Mouse (Mus musculus) left cerebral cortex, postnatal 14 days (tissue): Measurements from ENCODE around the gene Ddah2. TPM values are rescaled to one million over a fixed set of nuclear protein-coding genes. Genes with fewer than 3 reads are reported as not detected.

ENCODE experiments used
- DNase-seq, 2 experiments: peaks; one replicate each; pipeline ENCODE4 v3.0.0; 2021 to 2022; ENCODE audit warnings: low spot score in 2 of 2, mixed read lengths in 1 of 2
- intact Hi-C: fragments of 180-260 bp; cut with DNase I; formaldehyde crosslinking; loops from one replicate; pipeline ENCODE4 v1.15.1; 2025
- total RNA-seq, 2 experiments: library from RNA; stranded (reverse); gene quantifications; 2 replicates each; pipeline ENCODE4 v1.2.3; 2021

Ddah2 gene
- total RNA-seq, 2 experiments from 2014 or later = 16.9 to 19.4 TPM

GRCm38 (mm10) chr17:35068213-35068914 lies 9.5 kb downstream of the Ddah2 start:
- no peak for DNase-seq
- intact Hi-C loops = no loop called here

- DNase-seq = no peak
- intact Hi-C loops = no loop called here
These were observed 11.9 kb downstream of the Ddah2 start for GRCm38 (mm10) chr17:35070556-35071229.

- DNase-seq = no peak
- intact Hi-C loops = no loop called here
These were observed 12.6 kb downstream of the Ddah2 start for GRCm38 (mm10) chr17:35071454-35071853.

- DNase-seq = no peak
- intact Hi-C loops = no loop called here
These were observed 15.3 kb downstream of the Ddah2 start for GRCm38 (mm10) chr17:35074097-35074496.

GRCm38 (mm10) chr17:35076507-35077176 lies 17.8 kb downstream of the Ddah2 start, which contains the start of gene Ly6g6e:
Gene Ly6g6e (plus strand): TSS chr17:35076902.
- intact Hi-C loops = no loop called here

GRCm38 (mm10) chr17:35077285-35077684 lies 18.4 kb downstream of the Ddah2 start:
- DNase-seq = no peak
- intact Hi-C loops = no loop called here

More at GRCm38 (mm10) chr17:35076507-35077176, 17.8 kb downstream of the Ddah2 start, which contains the start of gene Ly6g6e:
- DNase-seq = no peak

- intact Hi-C loops = no loop called here
- DNase-seq = no peak
These were observed 19.0 kb downstream of the Ddah2 start, which contains the start of gene Ly6g6d for GRCm38 (mm10) chr17:35077786-35078233. Gene Ly6g6d (minus strand): TSS chr17:35078065.

GRCm38 (mm10) chr17:35079778-35080177 lies 20.9 kb downstream of the Ddah2 start:
- no peak for DNase-seq
- intact Hi-C loops = no loop called here

- no peak for DNase-seq
- intact Hi-C loops = no loop called here
These were observed 21.4 kb downstream of the Ddah2 start for GRCm38 (mm10) chr17:35080248-35080647.

GRCm38 (mm10) chr17:35080710-35081109 lies 21.9 kb downstream of the Ddah2 start:
- DNase-seq = no peak

GRCm38 (mm10) chr17:35082841-35083576 lies 24.2 kb downstream of the Ddah2 start:
- no peak for DNase-seq
- intact Hi-C loops = no loop called here

More at GRCm38 (mm10) chr17:35080710-35081109, 21.9 kb downstream of the Ddah2 start:
- intact Hi-C loops = no loop called here

GRCm38 (mm10) chr17:35083929-35084497 lies 25.2 kb downstream of the Ddah2 start:
- no peak for DNase-seq
- intact Hi-C loops = no loop called here

- intact Hi-C loops = no loop called here
- no peak for DNase-seq
These were observed 26.5 kb downstream of the Ddah2 start, which contains the start of gene Ly6g6f for GRCm38 (mm10) chr17:35085208-35085865. Gene Ly6g6f (minus strand): TSS chr17:35085610.

- intact Hi-C loops = no loop called here
These were observed 29.3 kb downstream of the Ddah2 start for GRCm38 (mm10) chr17:35088151-35088550.

GRCm38 (mm10) chr17:35088825-35089644 lies 30.2 kb downstream of the Ddah2 start, which contains the start of gene Abhd16a:
Gene Abhd16a (plus strand): TSS chr17:35089263.
- peak; percentile 94 to 95 for DNase-seq
- intact Hi-C loops = no loop called here

More at GRCm38 (mm10) chr17:35088151-35088550, 29.3 kb downstream of the Ddah2 start:
- DNase-seq = peak in 1 of 2 experiments; percentile 66

- intact Hi-C loops = no loop called here
- DNase-seq = no peak
These were observed 31.5 kb downstream of the Ddah2 start for GRCm38 (mm10) chr17:35090166-35090932.
